Mouse (Mus musculus): Measurements from ENCODE around the gene Gm49392.
"Not testable (repeated sequence)": the region's sequence is repeated elsewhere in the genome, so short reads cannot be mapped to it uniquely, and the experiment has no call there.

The Gm49392 gene

DNA sequence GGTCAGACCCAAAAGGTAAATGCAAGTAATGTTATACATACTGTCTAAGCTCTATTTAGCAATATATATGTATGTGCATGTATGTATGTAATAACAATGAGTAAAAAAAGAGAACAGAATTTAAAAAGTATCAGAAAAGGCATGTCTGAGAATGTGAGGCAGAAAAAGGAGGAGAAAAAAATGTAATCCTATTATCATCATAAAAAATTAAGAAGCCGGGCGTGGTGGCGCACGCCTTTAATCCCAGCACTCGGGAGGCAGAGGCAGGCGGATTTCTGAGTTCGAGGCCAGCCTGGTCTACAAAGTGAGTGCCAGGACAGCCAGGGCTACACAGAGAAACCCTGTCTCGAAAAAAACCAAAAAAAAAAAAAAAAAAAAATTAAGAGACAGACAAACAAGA is at the start of gene Gm49392:
Gm49392 (minus strand) TSS at position 101 of the 400 bp plus-strand sequence.
- not testable (repeated sequence) for DNase-seq (ENCODE audit: low read depth)

DNA sequence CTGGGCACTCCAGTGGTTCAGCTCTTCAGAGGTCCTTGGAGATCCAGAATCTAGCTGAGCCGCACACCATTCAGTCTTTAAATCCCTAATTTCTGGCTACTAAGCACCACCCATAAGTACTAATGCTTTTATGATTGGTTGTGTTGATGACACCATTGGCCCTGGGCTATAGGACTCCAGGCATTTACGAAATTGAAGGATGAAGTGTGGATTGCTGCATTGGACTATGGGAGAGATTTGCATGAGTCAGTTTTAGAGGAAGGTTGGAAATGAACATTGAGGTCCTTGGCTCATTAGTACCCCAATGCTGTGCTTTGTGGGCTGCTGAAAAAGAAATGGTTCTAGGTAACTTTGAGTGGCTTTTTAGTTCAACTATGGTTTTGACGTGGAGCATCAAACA is 45.2 kb upstream of the Gm49392 start, which contains the start of gene Tpbpa:
Tpbpa (minus strand) TSS at position 101 of the 400 bp plus-strand sequence.
- DNase-seq (ENCODE audit: low read depth), result not testable (repeated sequence)

DNA sequence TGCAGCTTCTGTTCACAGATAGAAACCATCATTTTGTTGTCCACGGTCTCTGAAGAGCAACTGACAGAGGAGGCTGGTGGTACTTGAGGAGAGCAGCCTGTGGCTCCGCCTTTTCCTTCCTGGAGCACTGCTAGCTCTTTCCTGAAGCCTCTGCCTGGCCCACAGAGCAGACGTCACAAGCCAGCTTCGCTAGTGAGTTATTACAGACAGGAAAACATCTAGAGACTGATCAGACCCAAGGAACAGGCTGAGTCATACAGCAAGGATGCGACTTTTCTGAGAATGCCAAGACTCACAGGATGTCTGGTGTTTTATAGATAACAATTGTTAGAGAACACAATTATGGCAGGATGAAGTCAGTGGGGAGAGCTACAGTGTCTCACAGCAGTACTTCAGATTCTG is 39.8 kb upstream of the Gm49392 start, which contains the start of the genes Gm49391 and Ctla2a:
Gm49391 (minus strand) TSS at position 72 of the 402 bp plus-strand sequence.
Ctla2a (minus strand) TSS at position 126 of the 402 bp plus-strand sequence.
- peak; percentile 69 for DNase-seq (ENCODE audit: low read depth)

DNA sequence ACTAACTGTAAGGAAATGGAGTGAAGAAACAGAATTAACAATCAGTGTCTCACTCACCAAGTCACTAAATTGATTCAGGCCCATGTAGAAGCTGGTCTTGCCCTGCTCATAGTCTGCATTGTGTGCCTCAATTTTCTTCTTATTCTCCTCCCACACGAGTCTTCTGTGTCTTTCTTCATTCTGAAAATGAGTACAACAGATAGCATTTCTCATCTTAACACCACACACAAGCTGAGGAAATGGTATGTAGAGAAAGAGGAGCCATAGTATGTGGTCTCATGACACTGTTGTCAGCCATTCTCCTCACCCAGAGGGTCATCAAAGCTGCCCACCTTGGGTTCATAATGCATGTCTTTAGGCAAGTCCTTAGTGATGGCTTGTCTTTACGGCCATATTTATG is 38.8 kb upstream of the Gm49392 start, which contains the start of gene Gm49393:
Gm49393 (minus strand) TSS at position 101 of the 400 bp plus-strand sequence.
- DNase-seq (ENCODE audit: low read depth), result not testable (repeated sequence)

DNA sequence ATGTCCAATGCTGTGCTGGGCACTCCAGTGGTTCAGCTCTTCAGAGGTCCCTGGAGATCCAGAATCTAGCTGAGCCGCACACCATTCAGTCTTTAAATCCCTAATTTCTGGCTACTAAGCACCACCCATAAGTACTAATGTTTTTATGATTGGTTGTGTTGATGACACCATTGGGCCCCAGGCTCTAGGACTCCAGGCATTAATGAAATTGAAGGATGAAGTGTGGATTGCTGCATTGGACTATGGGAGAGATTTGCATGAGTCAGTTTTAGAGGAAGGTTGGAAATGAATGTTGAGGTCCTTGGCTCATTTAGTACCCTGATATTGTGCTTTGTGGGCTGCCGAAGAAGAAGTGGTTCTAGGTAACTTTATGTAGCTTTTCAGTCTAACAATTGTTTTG is 8.1 kb upstream of the Gm49392 start, which contains the start of gene Tpbpb:
Tpbpb (minus strand) TSS at position 101 of the 400 bp plus-strand sequence.
- not testable (repeated sequence) for DNase-seq (ENCODE audit: low read depth)

DNA sequence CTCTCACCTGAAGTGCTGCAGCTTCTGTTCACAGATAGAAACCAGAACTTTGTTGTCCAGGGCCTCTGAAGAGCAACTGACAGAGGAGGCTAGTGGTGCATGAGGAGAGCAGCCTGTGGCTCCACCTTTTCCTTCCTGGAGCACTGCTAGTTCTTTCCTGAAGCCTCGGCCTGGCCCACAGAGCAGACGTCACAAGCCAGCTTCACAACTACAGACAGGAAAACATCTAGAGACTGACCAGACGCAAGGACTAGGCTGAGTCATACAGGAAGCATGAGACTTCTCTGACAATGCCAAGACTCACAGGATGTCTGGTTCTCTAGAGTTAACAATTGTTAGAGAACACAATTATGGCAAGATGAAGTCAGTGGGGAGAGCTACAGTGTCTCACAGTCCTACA is 634 bp upstream of the Gm49392 start, which contains the start of gene Ctla2b:
Ctla2b (minus strand) TSS at position 120 of the 400 bp plus-strand sequence.
- DNase-seq (ENCODE audit: low read depth), result peak; percentile 60

DNA sequence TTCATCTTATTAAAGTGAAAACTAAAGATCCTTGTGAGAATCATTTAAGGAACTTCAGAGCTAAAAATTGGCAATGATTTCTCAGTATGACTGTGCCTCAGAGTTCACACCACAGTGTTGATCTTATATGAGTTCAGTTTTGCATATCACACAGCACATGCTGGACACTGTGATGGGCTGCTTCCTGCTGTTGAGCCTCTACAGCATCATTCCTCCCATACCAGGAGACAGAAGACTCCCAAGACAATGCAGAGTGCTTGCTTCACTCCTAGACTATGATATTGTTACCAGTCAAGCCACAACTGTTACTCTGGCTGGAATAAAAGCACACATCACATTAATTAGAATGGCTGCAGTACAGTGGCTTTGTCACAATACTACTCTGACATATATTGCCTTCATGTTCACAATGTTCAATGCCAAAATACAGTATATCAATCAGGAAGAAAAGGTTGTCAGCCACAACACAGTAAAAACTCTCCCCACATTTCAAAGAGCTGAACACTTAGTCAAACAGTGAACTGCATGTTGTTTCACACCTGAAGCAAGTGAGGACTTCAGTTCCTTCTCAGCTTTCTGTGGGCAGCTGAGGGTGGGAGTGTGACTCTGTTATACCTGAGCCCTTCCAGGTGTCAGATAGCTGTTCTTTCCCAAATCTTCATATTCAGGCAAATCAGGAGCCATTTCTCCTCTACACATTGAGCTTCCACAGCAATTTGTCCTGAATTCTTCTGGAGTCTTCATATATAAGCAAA is 1.1 kb downstream of the Gm49392 start:
- no peak for DNase-seq (ENCODE audit: low read depth)

DNA sequence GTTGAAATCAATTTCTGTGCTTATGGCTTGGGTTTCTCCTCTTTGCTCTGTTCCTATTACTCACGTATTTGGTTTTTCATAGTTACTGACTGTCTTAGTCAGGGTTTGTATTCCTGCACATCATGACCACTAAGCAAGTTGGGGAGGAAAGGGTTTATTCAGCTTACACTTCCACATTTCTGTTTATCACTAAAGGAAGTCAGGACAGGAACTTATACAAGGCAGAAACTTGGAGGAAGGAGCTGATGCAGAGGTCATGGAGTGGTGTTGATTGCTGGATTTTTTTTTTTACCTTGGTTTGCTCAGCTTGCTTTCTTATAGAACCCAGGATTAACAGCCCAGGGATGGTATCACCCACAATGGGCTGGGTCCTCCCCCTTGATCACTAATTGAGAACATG is 4.4 kb downstream of the Gm49392 start:
- no peak for DNase-seq (ENCODE audit: low read depth)

DNA sequence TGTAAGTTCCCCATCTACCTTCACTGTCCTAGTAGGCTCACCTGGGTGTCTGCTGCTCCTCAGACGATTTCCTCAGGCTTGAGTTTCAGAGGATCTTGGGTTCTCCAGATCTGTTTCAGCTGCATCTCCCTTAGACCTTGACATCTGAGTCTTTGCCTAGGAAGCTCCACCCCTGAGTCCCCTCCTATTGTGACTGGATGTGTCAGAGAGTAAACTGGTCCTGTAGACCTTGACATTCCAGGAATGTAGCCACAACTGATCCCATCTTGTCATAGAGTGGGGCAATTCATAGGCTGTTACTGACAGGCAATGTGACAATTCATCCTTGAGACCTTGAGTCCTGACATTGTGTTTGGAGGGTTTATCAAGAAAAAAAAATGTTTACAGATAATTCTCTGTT is 32.4 kb downstream of the Gm49392 start, which contains the start of gene 4930486L24Rik:
4930486L24Rik (minus strand) TSS at position 195 of the 400 bp plus-strand sequence.
- no peak for DNase-seq (ENCODE audit: low read depth)

DNA sequence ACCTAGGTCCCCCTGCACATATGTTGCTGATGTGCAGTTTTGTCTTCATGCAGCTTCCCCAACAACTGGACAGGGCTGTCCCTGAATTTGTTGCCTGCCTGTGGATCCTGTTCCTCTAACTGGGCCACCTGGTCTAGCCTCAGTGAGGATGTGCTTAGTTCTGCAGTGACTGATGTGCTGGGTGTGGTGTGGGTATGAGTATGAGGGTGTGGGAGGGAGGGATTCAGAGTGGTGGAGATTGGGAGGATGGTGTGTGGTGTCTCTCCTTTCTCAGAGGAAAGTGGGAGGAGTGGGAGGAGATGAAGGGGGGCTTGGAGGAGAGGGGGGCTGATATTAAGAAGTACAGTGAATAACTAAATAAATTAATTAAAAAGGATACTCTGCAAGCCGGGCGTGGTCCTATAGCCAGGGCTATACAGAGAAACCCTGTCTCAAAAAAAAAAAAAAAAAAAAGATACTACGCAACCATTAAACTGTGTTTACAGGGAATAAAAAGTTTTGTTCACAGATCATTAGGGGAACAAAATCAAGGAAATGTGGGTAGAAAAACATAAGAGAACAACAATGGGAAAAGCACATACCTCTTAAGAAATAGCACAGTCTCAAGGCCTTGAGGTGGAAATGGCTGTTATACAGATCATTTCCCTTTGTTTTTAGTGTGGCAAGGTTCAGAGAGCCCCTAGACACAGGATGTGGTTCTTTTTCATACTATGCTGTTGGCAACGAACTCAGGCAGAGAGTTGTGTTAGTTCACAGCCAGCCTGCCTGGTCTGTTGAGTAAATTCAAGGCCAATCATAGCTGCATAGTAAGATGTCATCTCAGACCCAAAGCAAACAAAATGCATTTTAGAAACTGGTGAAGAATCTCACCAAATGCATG is 48.2 kb downstream of the Gm49392 start:
- no peak for DNase-seq (ENCODE audit: low read depth)

DNA sequence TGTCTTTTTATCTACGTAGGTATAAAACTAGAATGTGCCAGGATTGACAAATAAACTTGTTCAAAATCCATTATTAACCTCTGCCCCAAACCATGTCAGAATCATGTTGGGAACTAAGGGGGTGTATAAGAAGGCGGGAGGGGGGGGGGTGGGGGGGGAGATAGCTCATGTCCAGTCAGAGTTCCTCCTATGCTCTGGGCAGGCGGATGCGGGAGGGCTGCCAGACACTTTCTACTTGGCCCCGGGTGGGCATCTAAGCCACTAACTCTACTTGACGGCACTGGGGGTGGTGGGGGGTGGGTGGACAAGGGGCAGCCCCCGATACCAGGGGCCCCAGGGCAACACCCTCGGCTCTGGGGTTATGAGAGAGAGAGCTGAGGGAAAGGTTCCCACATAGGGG is 53.5 kb downstream of the Gm49392 start:
- no peak for DNase-seq (ENCODE audit: low read depth)

DNA sequence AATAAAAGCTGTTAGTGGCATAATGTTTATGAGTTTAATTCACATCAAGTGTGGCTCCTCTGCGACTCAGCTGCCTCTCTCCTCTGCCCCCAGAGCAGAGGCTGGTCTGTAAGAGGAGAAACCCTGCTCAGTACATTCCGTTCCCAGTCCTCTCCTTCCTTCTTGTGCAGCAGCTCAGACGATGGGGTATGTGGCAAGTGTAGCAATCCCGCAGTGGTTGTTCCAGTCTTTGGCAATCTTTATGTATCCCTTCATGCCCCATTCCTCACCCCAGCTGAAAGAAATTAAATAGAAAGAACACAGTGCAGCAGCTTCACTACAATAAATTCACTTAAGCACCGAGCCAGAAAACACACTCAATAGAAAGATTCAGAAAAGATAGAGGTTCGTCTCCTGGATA is 54.0 kb downstream of the Gm49392 start:
- no peak for DNase-seq (ENCODE audit: low read depth)

DNA sequence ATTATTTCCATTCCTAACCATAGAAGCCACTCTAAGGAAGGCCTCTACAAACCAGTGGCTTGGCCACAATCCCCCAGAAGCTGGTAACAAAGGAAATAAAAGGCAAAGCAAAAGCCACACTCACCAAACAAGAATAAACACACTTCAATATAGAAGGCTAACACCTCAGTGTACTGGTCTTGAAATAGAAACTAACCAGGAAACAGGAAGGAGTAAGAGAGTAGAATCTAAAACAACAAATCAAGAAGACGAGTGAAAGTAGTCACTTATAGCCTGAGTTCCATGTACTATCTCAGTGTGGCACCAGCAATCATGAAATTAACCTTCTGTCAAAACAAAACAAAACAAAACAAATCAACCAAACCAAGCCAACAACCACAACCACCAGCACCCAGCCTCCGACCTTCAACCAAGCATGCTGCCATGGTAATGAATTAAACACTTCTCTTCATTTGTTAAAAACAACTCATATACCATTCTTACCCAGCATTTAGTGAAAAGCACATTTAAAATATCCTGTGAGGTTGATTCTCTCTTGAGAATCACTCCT is 57.3 kb downstream of the Gm49392 start:
- no peak for DNase-seq (ENCODE audit: low read depth)

DNA sequence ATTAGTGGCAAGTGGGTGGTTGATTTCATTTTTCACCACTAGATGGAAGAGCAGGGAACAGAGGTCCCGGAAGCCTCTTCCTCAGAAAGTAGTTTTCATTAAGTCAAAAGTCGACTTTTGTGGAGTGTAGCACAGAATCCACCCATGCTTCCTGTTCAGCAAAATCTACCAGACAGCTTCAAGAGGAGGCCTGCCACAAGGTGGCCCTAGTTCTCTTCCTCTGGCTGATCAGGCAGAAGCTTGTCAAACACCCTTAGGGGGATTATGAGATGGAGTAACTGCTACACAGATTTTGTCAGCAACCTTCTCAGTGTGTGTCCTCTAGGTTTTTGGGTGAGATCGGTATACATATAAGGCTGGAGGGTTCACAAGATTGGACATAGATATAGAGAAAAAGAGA is 70.6 kb downstream of the Gm49392 start:
- peak; percentile 13 for DNase-seq (ENCODE audit: low read depth)

DNA sequence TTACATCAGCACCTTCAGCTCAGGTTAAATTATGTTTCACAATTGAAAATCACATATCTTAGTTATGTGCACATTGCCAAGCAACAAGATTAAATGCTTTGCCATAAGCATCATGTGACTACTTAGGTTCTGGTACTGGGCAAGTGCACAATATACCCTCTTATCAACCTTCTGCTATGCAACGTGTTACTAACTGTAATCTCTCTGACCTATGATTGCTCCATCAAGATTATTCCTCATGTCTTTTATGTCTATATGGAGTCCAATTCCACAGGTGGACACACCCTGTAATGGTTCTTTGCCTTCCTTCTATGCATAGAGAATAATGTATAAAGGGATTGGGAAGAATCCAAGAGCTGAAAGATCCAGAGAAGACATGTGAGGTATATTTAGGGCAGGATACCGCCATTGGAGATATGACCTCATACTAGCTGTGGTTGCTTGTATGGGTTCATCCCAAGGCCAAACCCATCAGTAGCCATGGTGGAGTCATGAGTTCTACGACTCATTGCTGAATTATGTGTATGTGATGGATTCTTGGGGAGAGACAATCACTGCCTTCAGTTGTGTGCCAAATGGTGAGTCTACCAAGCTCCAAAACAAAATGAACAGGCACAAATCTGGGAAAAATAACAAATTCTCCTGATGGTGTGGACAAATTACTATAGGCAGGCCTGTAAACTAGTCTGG is 76.1 kb downstream of the Gm49392 start:
- no peak for DNase-seq (ENCODE audit: low read depth)

DNA sequence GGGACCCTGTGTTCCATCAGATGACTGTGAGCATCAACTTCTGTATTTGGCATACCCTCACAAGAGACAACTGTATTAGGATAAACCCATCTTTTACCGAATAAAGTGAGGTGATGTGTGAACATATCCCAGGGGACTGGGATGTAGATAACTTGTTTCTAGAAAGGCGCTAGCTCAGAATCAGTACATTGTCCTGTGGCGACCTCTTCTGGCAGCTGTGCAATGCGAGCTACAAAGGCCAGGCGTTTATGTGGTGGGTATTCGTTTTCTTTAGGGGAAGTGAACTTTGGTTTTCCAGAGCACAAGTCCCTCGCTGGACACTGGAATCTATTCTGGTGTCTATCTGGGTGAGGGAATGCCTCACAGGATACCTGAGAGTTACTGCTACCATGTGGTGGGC is 77.2 kb downstream of the Gm49392 start:
- DNase-seq (ENCODE audit: low read depth), result peak; percentile 34

DNA sequence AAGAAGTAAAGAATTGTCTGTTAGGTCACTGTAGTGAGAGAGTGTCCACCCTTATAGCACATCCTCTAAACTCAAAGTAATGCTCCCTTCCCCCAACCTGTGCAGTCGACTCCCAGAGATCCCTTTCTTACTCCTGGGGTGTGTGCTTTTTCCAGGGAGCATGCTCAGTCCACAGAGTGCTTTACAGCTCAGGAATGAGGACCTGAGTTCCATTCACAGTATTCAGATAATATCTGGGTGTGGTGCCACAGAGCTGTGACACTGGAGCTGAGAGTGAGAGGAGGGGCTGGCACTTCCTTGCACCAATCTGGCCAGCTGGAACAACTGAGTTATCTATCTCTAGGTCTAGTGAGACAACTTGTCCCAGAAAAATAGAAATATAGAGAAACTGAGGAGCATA is 83.0 kb downstream of the Gm49392 start:
- no peak for DNase-seq (ENCODE audit: low read depth)

DNA sequence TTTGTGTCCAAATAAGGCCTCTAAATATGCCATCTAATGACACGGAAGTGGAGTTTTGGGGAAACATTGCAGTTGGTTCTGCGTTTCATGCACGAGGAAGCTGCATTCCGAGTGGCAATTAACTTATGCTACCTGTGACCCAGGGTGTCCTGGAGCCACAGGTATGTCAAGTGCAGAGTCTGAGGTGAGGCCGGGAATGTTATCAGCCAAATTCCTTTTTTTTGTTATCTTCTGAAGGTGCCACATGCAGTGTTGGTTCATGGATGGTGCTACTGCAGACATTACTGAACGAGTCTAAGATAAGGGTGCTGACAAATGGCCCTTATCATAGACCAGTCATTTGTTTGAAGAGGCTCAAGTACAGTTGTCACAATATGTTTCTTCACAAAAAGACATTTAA is 83.9 kb downstream of the Gm49392 start:
- no peak for DNase-seq (ENCODE audit: low read depth)

DNA sequence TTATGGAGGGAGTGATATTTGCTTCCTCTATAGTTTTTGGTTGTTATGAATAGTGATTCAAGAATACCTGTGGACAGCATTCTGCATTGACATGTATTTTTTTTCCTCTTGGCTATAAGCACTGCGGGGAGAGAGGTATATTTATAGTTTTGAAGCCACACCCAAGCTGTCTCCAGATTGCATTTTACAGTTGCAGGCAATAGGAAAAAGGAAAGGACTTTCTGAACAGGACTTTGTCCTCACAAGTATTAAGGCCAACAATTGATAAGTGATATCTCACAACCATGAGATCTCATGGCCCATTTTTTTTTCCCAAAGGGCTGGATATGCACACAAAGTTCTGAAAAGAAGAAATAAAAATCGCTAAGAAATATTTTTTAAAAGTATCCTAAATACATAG is 87.0 kb downstream of the Gm49392 start:
- no peak for DNase-seq (ENCODE audit: low read depth)

DNA sequence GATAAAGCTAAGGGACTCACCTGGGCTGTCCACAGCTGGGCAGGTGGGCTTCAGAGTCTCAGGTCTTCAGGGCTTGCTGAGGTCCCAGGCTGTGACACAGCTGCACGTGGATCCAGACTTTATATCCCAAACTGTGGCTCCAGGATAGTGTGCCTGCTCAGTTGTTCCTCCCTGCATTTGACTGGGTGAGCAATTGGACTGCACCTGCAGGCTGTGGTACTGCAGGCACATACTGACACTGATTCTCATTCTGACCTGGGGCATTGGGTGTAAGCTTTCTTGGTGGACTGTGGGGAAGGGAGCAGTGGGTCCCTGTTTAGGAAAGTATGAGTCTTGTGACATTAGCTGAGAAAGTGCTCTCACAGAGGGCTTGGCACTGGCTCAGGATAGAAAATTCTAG is 93.9 kb downstream of the Gm49392 start, which contains the start of gene Ctsll3:
Ctsll3 (minus strand) TSS at position 101 of the 400 bp plus-strand sequence.
- DNase-seq (ENCODE audit: low read depth), result no peak
